Mouse (Mus musculus) stomach, postnatal 0 days (tissue): ENCODE data around the gene Dpep2nb. TPM values are rescaled to one million over a fixed set of nuclear protein-coding genes. Genes with fewer than 3 reads are reported as not detected.
A peak's percentile ranks its signal among the peaks of the same experiment; 100 is the strongest.

Experiments
- ATAC-seq: fragments of 200-750 bp; cut with Nextera tagmentation; 2 replicates; pipeline ENCODE4 v1.8.0; 2017; ENCODE audit not compliant: low FRiP score, low TSS enrichment
- DNase-seq: peaks from one replicate; pipeline ENCODE4 v3.0.0-alpha.2; 2016; ENCODE audit warnings: low spot score
- H3K27ac ChIP-seq: fragments of 300-500 bp; sonication (generic); replicated peaks from 2 replicates; pipeline ENCODE4 v1.5.1; 2014; ENCODE audit warnings: mild to moderate bottlenecking, control low read depth
- H3K27me3 ChIP-seq: fragments of 300-500 bp; sonication (generic); 2 replicates; pipeline ENCODE4 v1.6.1; 2014; ENCODE audit warnings: low read length; ENCODE audit not compliant: control insufficient read depth, insufficient read depth
- H3K36me3 ChIP-seq: fragments of 300-500 bp; sonication (generic); 2 replicates; pipeline ENCODE4 v1.6.1; 2014; ENCODE audit warnings: low read length, mixed read lengths; ENCODE audit not compliant: control insufficient read depth, insufficient read depth
- H3K4me1 ChIP-seq: fragments of 300-500 bp; sonication (generic); replicated peaks from 2 replicates; pipeline ENCODE4 v1.6.1; 2014; ENCODE audit warnings: antibody characterized with exemption; ENCODE audit not compliant: control insufficient read depth, insufficient read depth
- H3K4me2 ChIP-seq: fragments of 300-500 bp; sonication (generic); replicated peaks from 2 replicates; pipeline ENCODE4 v1.6.1; 2014; ENCODE audit warnings: low read depth, mild to moderate bottlenecking, control low read depth, moderate library complexity
- H3K4me3 ChIP-seq: fragments of 300-500 bp; sonication (generic); 2 replicates; pipeline ENCODE4 v1.5.1; 2014; ENCODE audit warnings: low read depth, low read length, control low read depth
- H3K9ac ChIP-seq: fragments of 300-500 bp; sonication (generic); 2 replicates; pipeline ENCODE4 v1.6.1; 2014; ENCODE audit warnings: mild to moderate bottlenecking, low read length, control low read depth, mixed read lengths
- H3K9me3 ChIP-seq: fragments of 300-500 bp; sonication (generic); 2 replicates; pipeline ENCODE4 v1.6.1; 2016; ENCODE audit warnings: low read length; ENCODE audit not compliant: control insufficient read depth
- CTCF ChIP-seq: IDR thresholded peaks from 2 replicates; pipeline ENCODE4 v1.5.1; 2016; ENCODE audit warnings: antibody characterized with exemption, low read depth, mild to moderate bottlenecking, moderate library complexity
- EP300 ChIP-seq: optimal IDR thresholded peaks from 2 replicates; pipeline ENCODE3; 2016; ENCODE audit warnings: antibody characterized with exemption
- WGBS: fragments of 180-500 bp; shearing (Covaris S2); extraction: QIAGEN DNeasy Blood & Tissue Kit; methylation state at CpG from one replicate; pipeline ENCODE4 v1.1.7; 2014; 5-methylcytosine and 5-hydroxymethylcytosine counted together
- polyA plus RNA-seq: library from polyadenylated mRNA; unstranded; fragments of >200 nt; fragmentation: Nextera tagmentation; extraction: Ambion mirVana; gene quantifications from 2 replicates; pipeline ENCODE4 v1.2.1, GENCODE M21; 2015

The Dpep2nb gene
- polyA plus RNA-seq, 1 experiment from 2014 or later: not detected

DNA sequence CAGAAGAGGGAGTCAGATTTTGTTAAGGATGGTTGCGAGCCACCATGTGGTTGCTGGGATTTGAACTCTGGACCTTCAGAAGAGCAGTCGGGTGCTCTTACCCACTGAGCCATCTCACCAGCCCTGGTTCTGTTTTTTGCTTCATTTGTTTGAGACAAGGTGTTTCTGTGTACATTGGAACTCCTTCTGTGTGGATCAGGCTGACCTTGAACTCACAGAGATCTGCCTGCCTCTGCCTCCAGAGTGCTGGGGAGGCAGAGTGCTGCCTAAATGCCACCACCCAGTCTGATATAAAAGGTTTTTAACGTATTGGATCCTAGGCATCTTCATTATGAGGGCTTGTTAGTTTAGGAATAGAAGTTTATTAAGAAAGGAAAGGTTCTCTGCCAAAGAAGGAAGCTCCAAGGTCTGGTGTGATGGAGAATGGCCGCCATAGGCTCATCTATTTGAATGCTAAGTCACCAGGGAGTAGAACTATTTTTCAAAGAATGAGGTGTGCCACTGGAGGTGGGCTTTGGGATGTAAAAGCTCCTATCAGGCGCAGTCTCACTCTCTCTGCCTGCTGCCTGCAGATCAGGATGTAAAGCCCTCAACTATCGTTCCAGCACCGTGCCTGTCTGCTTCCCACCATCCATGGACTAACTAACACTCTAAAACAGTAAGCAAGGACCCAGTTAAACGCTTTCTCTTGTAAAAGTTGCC lies 34.6 kb downstream of the Dpep2nb start:
- H3K4me1 ChIP-seq: no peaks in the 10 kb centered on the region
- no peak for ATAC-seq

GRCm38 (mm10) chr8:105969367-105969766 lies 36.4 kb downstream of the Dpep2nb start:
- no peak for TF ChIP-seq CTCF
- no peak for TF ChIP-seq EP300
- ATAC-seq: no peak
- no peak overlapping the region for H3K4me2 ChIP-seq
- H3K27me3 ChIP-seq: no peaks in the 10 kb centered on the region
- no peaks in the 10 kb centered on the region for H3K36me3 ChIP-seq
- no peak overlapping the region for H3K4me3 ChIP-seq
- H3K4me1 ChIP-seq: no peaks in the 10 kb centered on the region; the same call in 1 of the 2 replicates
- H3K9ac ChIP-seq: no peak overlapping the region
- 69% methylated on average over 1 of the region's 1 CpGs for WGBS
- no peak overlapping the region for H3K27ac ChIP-seq
- DNase-seq: no peak
- H3K9me3 ChIP-seq: no peaks in the 10 kb centered on the region

More for the DNA sequence above, 34.6 kb downstream of the Dpep2nb start:
- Histone ChIP-seq H3K27me3 (no peaks in the 10 kb centered on the region), H3K4me2 (no peak overlapping the region), H3K36me3 (no peaks in the 10 kb centered on the region), H3K4me3 (no peak overlapping the region), H3K9me3 (no peaks in the 10 kb centered on the region), H3K27ac (no peak overlapping the region), H3K9ac (no peak overlapping the region)
- 79% methylated on average over 8 of the region's 8 CpGs for WGBS
- no peak for DNase-seq
- no peak for TF ChIP-seq EP300
- TF ChIP-seq CTCF: no peak

- no peaks in the 10 kb centered on the region for H3K36me3 ChIP-seq
- WGBS: 12% methylated on average over 19 of the region's 19 CpGs
- ATAC-seq (peak; percentile 36; the same call in 1 of the 2 replicates), DNase-seq (peak; percentile 38)
- peaks cover 2% of the 10 kb centered on the region; the same call in 1 of the 2 replicates for H3K4me1 ChIP-seq
- H3K9me3 ChIP-seq: no peaks in the 10 kb centered on the region
- peak overlapping the region; percentile 68 for H3K4me2 ChIP-seq
- H3K9ac ChIP-seq: peak overlapping the region; percentile 8; the same call in 1 of the 2 replicates
- no peaks in the 10 kb centered on the region for H3K27me3 ChIP-seq
- H3K4me3 ChIP-seq: peak overlapping the region; percentile 67
- TF ChIP-seq EP300 (no peak), CTCF (peak; percentile 22; the same call in 1 of the 2 replicates)
- peak overlapping the region; percentile 81 for H3K27ac ChIP-seq
Measured at GRCm38 (mm10) chr8:105966692-105967311, 39.0 kb downstream of the Dpep2nb start.

DNA sequence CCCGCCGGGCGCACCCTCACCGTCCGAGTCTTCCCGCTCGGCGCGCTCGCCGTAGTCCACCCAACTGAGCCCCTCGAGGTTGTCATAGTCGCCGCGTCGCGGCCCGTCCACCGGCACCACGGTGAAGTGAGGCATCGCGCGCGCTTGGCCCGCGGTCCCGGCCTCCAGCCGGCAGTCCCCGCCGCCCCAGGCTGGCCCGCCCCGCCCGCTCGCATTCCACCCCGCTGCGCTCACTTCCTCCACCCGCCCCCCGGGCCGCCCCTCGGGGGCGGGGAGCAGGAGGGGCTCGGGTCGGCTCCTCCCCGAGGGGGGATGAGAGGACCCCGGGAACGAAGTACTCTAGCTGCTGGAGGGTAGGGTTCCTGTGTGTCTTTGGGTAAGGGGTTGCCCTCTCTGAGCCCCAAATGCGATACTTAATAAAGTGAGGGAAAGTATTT lies 39.9 kb downstream of the Dpep2nb start, which contains the start of gene Slc12a4:
Slc12a4 (minus strand) TSS at position 193 of the 437 bp plus-strand sequence.
- Histone ChIP-seq H3K9ac (peak within 1 kb of the TSS; percentile 78), H3K36me3 (no peaks in the 10 kb centered on the region), H3K4me2 (peak within 1 kb of the TSS; percentile 68), H3K9me3 (no peaks in the 10 kb centered on the region), H3K4me3 (peak within 1 kb of the TSS; percentile 67), H3K4me1 (peaks cover 2% of the 10 kb centered on the region; the same call in 1 of the 2 replicates), H3K27ac (peak within 1 kb of the TSS; percentile 96), H3K27me3 (no peaks in the 10 kb centered on the region)
- under 1% methylated on average over 41 of the region's 47 CpGs for WGBS
- peak; percentile 89 for ATAC-seq
- TF ChIP-seq CTCF (no peak), EP300 (no peak)
- peak; percentile 80 for DNase-seq

- Histone ChIP-seq H3K36me3 (no peaks in the 10 kb centered on the region), H3K27me3 (no peaks in the 10 kb centered on the region), H3K27ac (peak overlapping the region; percentile 96), H3K9ac (peak overlapping the region; percentile 78), H3K4me1 (peaks cover 2% of the 10 kb centered on the region; the same call in 1 of the 2 replicates), H3K4me3 (peak overlapping the region; percentile 67), H3K4me2 (peak overlapping the region; percentile 68), H3K9me3 (no peaks in the 10 kb centered on the region)
- ATAC-seq: peak; percentile 62
- no peak for TF ChIP-seq EP300
- no peak for TF ChIP-seq CTCF
- peak; percentile 58 for DNase-seq
- 3% methylated on average over 40 of the region's 40 CpGs for WGBS
Measured at GRCm38 (mm10) chr8:105965266-105965904, 40.4 kb downstream of the Dpep2nb start.
